Mouse (Mus musculus) heart, adult 2 months (tissue): ENCODE results near the gene Prkag2.

Experiments
- EP300 ChIP-seq: fragments of 200-500 bp; IDR thresholded peaks from 2 replicates; pipeline ENCODE4 v1.6.1; 2011; ENCODE audit warnings: low read depth, low read length, control low read depth; ENCODE audit not compliant: insufficient read depth
- POLR2A ChIP-seq: fragments of 200-500 bp; IDR thresholded peaks from 2 replicates; pipeline ENCODE4 v1.6.1; 2011; ENCODE audit warnings: mild to moderate bottlenecking, low read depth, low read length, control low read depth; ENCODE audit not compliant: insufficient read depth

DNA sequence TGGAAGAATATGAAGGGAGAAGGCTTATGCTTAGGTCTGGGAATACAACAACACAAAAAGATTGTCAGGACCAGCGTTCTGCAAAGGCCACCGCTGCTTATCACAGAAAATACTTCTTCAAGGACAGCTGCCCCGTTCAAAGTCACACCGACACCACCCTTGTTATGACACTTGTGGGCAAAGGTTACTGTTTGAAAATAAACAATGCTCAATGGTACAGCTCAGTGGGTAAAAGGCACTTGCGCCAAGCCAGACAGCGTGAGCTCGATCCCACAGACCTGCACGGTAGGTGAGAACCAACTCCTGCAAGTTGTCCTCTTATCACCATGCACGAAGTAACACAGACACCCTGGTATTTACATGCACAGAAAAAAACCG is 120.5 kb downstream of the Prkag2 start:
- TF ChIP-seq POLR2A (no peak), EP300 (no peak)
